Comparison of ENCODE assay signal across 20 mouse cellular contexts in genomic region chr9:61384101-61384500, GRCm38 (mm10). TPM values are rescaled to one million over a fixed set of nuclear protein-coding genes. Genes with fewer than 3 reads are reported as not detected.
DNase-seq lines count a peak whose midpoint lies in the region; ATAC-seq lines count a peak whose summit lies in the region.
"Had no signal": no experiment of that assay in that cellular context is flagged by ENCODE, and none has a peak within 500 bp of the region (broad histone marks: within the 10 kb centered on the region; RNA-seq: fewer than 3 reads in every experiment).

No protein-coding gene starts in this region.

- peaks cover 6% of the 10 kb centered on the region; the same call in 1 of the 2 replicates for H3K36me3 ChIP-seq in forebrain, embryonic 11.5 days (ENCODE audit: control insufficient read depth, insufficient read depth, low read length)
- H3K36me3 ChIP-seq in forebrain, embryonic 16.5 days (ENCODE audit: control insufficient read depth, insufficient read depth): peaks cover 7% of the 10 kb centered on the region; the same call in 1 of the 2 replicates
- H3K36me3 ChIP-seq in midbrain, embryonic 11.5 days (ENCODE audit: control insufficient read depth, insufficient read depth, low read length): no peaks in the 10 kb centered on the region; the same call in 1 of the 2 replicates
- no peaks in the 10 kb centered on the region for H3K36me3 ChIP-seq in midbrain, embryonic 16.5 days (ENCODE audit: control insufficient read depth, insufficient read depth, low read length)
- H3K36me3 ChIP-seq in embryonic facial prominence, embryonic 10.5 days (replicated peaks): peaks cover 88% of the 10 kb centered on the region
- peaks cover 87% of the 10 kb centered on the region for H3K36me3 ChIP-seq in limb, embryonic 12.5 days
- H3K36me3 ChIP-seq: heart, embryonic 15.5 days had no signal

- H3K4me2 ChIP-seq in forebrain, embryonic 11.5 days (ENCODE audit: low read depth, low read length, severe bottlenecking): peak overlapping the region; percentile 43; the same call in 1 of the 2 replicates
- no peak overlapping the region for H3K4me2 ChIP-seq in forebrain, embryonic 16.5 days (ENCODE audit: low read length)
- H3K4me2 ChIP-seq in midbrain, embryonic 11.5 days: peak overlapping the region; percentile 45
- no peak overlapping the region for H3K4me2 ChIP-seq in midbrain, embryonic 16.5 days (ENCODE audit: low read length)
- peak overlapping the region; percentile 43 for H3K4me2 ChIP-seq in limb, embryonic 12.5 days
- H3K4me2 ChIP-seq: heart, embryonic 15.5 days; liver, embryonic 11.5 days had no signal

- peaks cover 86% of the 10 kb centered on the region for H3K4me1 ChIP-seq in forebrain, embryonic 11.5 days (replicated peaks; ENCODE audit: control insufficient read depth, insufficient read depth, low read length)
- H3K4me1 ChIP-seq in forebrain, embryonic 16.5 days (replicated peaks; ENCODE audit: control insufficient read depth, insufficient read depth, low read length): peaks cover 94% of the 10 kb centered on the region
- peaks cover 94% of the 10 kb centered on the region for H3K4me1 ChIP-seq in midbrain, embryonic 11.5 days (ENCODE audit: control insufficient read depth, insufficient read depth, low read length)
- peaks cover 84% of the 10 kb centered on the region for H3K4me1 ChIP-seq in midbrain, embryonic 16.5 days (ENCODE audit: control insufficient read depth, insufficient read depth, low read length)
- peaks cover 100% of the 10 kb centered on the region for H3K4me1 ChIP-seq in embryonic facial prominence, embryonic 10.5 days
- peaks cover 100% of the 10 kb centered on the region for H3K4me1 ChIP-seq in limb, embryonic 12.5 days (replicated peaks)

- H3K9ac ChIP-seq in forebrain, embryonic 11.5 days (ENCODE audit: low read length): no peak overlapping the region
- H3K9ac ChIP-seq in forebrain, embryonic 16.5 days (replicated peaks; ENCODE audit: low read depth, low read length): no peak overlapping the region
- no peak overlapping the region for H3K9ac ChIP-seq in midbrain, embryonic 11.5 days (ENCODE audit: low read length)
- no peak overlapping the region for H3K9ac ChIP-seq in midbrain, embryonic 16.5 days (ENCODE audit: low read depth, low read length)
- H3K9ac ChIP-seq in limb, embryonic 12.5 days (replicated peaks): no peak overlapping the region
- H3K9ac ChIP-seq: heart, embryonic 15.5 days; liver, postnatal 0 days had no signal

- H3K9me3 ChIP-seq in forebrain, embryonic 11.5 days (ENCODE audit: control insufficient read depth, low read length): no peaks in the 10 kb centered on the region
- H3K9me3 ChIP-seq in forebrain, embryonic 16.5 days (ENCODE audit: control insufficient read depth, low read length): no peaks in the 10 kb centered on the region
- no peaks in the 10 kb centered on the region for H3K9me3 ChIP-seq in midbrain, embryonic 11.5 days (ENCODE audit: control insufficient read depth, low read length)
- no peaks in the 10 kb centered on the region for H3K9me3 ChIP-seq in midbrain, embryonic 16.5 days (replicated peaks; ENCODE audit: control insufficient read depth, low read length, poor library complexity, severe bottlenecking)
- no peaks in the 10 kb centered on the region for H3K9me3 ChIP-seq in embryonic facial prominence, embryonic 10.5 days
- no peaks in the 10 kb centered on the region for H3K9me3 ChIP-seq in limb, embryonic 12.5 days
- H3K9me3 ChIP-seq: heart, embryonic 15.5 days had no signal

- no peak overlapping the region for H3K4me3 ChIP-seq in forebrain, embryonic 11.5 days (ENCODE audit: low read depth, low read length)
- no peak overlapping the region for H3K4me3 ChIP-seq in forebrain, embryonic 16.5 days (replicated peaks; ENCODE audit: low read length)
- no peak overlapping the region for H3K4me3 ChIP-seq in midbrain, embryonic 11.5 days (ENCODE audit: low read depth, low read length)
- H3K4me3 ChIP-seq in midbrain, embryonic 16.5 days (ENCODE audit: low read depth, low read length): no peak overlapping the region
- peak overlapping the region; percentile 42; the same call in 1 of the 2 replicates for H3K4me3 ChIP-seq in embryonic facial prominence, embryonic 10.5 days
- no peak overlapping the region; the same call in 1 of the 2 replicates for H3K4me3 ChIP-seq in limb, embryonic 12.5 days (replicated peaks)
- H3K4me3 ChIP-seq: heart, embryonic 15.5 days; left cerebral cortex, adult 2 months had no signal

- no peak for DNase-seq in forebrain, embryonic 11.5 days (ENCODE audit: low spot score)
- peak; percentile 92 for DNase-seq in midbrain, embryonic 11.5 days (ENCODE audit: low spot score, missing footprints)
- DNase-seq in embryonic facial prominence, embryonic 10.5 days (ENCODE audit: low spot score): no peak
- no peak for DNase-seq in testis, postnatal 14 days (ENCODE audit: low spot score)
- DNase-seq in adrenal gland, adult 8-10 months: no peak
- DNase-seq: adrenal gland, postnatal 25 days; cerebellum, adult 9-11 months; heart, postnatal 36 days; kidney, adult 18-20 months; kidney, postnatal 4 days; liver, postnatal 0 days; thymus, adult 18-20 months; thymus, postnatal 36 days had no signal

- 20% methylated on average over 6 of the region's 6 CpGs for WGBS in forebrain, embryonic 11.5 days
- WGBS in forebrain, embryonic 16.5 days: 34% methylated on average over 6 of the region's 6 CpGs
- WGBS in midbrain, embryonic 11.5 days: 17% methylated on average over 6 of the region's 6 CpGs
- 24% methylated on average over 6 of the region's 6 CpGs for WGBS in midbrain, embryonic 16.5 days
- WGBS in embryonic facial prominence, embryonic 10.5 days: 41% methylated on average over 6 of the region's 6 CpGs
- WGBS in limb, embryonic 12.5 days: 55% methylated on average over 6 of the region's 6 CpGs

- H3K27me3 ChIP-seq in forebrain, embryonic 11.5 days (ENCODE audit: control insufficient read depth, insufficient read depth, low read length): no peaks in the 10 kb centered on the region
- no peaks in the 10 kb centered on the region for H3K27me3 ChIP-seq in forebrain, embryonic 16.5 days (replicated peaks; ENCODE audit: control insufficient read depth, insufficient read depth, low read length)
- no peaks in the 10 kb centered on the region for H3K27me3 ChIP-seq in midbrain, embryonic 11.5 days (ENCODE audit: control insufficient read depth, insufficient read depth, low read length)
- no peaks in the 10 kb centered on the region for H3K27me3 ChIP-seq in midbrain, embryonic 16.5 days (ENCODE audit: control insufficient read depth, insufficient read depth, low read depth, low read length)
- peaks cover 17% of the 10 kb centered on the region for H3K27me3 ChIP-seq in embryonic facial prominence, embryonic 10.5 days (replicated peaks; ENCODE audit: low read depth, poor library complexity, severe bottlenecking)
- no peaks in the 10 kb centered on the region for H3K27me3 ChIP-seq in limb, embryonic 12.5 days

- no peak for ATAC-seq in forebrain, embryonic 11.5 days (replicated peaks; ENCODE audit: low FRiP score)
- no peak for ATAC-seq in forebrain, embryonic 16.5 days
- ATAC-seq in midbrain, embryonic 11.5 days (ENCODE audit: low FRiP score): no peak
- no peak for ATAC-seq in midbrain, embryonic 16.5 days
- no peak for ATAC-seq in limb, embryonic 12.5 days (ENCODE audit: insufficient number of reproducible peaks, insufficient read depth, low FRiP score, low TSS enrichment, low read depth)
- ATAC-seq: liver, postnatal 0 days; lung, postnatal 0 days had no signal

- peak overlapping the region; percentile 73 for H3K27ac ChIP-seq in forebrain, embryonic 11.5 days (ENCODE audit: low read depth, low read length)
- H3K27ac ChIP-seq in forebrain, embryonic 16.5 days (ENCODE audit: low read length): no peak overlapping the region
- peak overlapping the region; percentile 67; the same call in 1 of the 2 replicates for H3K27ac ChIP-seq in midbrain, embryonic 11.5 days (ENCODE audit: low read depth, low read length)
- no peak overlapping the region for H3K27ac ChIP-seq in midbrain, embryonic 16.5 days (ENCODE audit: low read length)
- no peak overlapping the region for H3K27ac ChIP-seq in embryonic facial prominence, embryonic 10.5 days (replicated peaks)
- H3K27ac ChIP-seq in limb, embryonic 12.5 days: no peak overlapping the region
- H3K27ac ChIP-seq: heart, embryonic 15.5 days; left cerebral cortex, adult 2 months had no signal

RNA-seq across cellular contexts. Expression of gene Tle3, which starts 11.9 kb away (rescaled TPM):
- 57.8 and 58.2 TPM in 2 replicates for polyA plus RNA-seq in forebrain, embryonic 11.5 days (2014; fragmentation: Nextera tagmentation; extraction: Ambion mirVana)
- 36.8 and 42.5 TPM in 2 replicates for polyA plus RNA-seq in forebrain, embryonic 16.5 days (2015; fragmentation: Nextera tagmentation; extraction: Ambion mirVana)
- polyA plus RNA-seq in midbrain, embryonic 11.5 days (2014; fragmentation: Nextera tagmentation; extraction: Ambion mirVana): 38.2 and 38.9 TPM in 2 replicates
- 27.4 and 29.7 TPM in 2 replicates for polyA plus RNA-seq in midbrain, embryonic 16.5 days (2015; fragmentation: Nextera tagmentation; extraction: Ambion mirVana)
- 50.3 and 51.9 TPM in 2 replicates for polyA plus RNA-seq in embryonic facial prominence, embryonic 10.5 days (2016; fragmentation: Nextera tagmentation; extraction: Ambion mirVana)
- 59.1 and 71.2 TPM in 2 replicates for polyA plus RNA-seq in limb, embryonic 12.5 days (2016; fragmentation: Nextera tagmentation; extraction: Ambion mirVana)
- 100 to 1,000 TPM; 100 to 139 (median 108) TPM for total RNA-seq in adrenal gland, adult 8-10 months (2022)

Comparison
In these comparisons a context has a peak if more than half of its experiments do, and no peak if none do; other contexts are left out.
1. H3K27ac ChIP-seq: peak in forebrain, embryonic 11.5 days (single experiment) and midbrain, embryonic 11.5 days (single experiment); none in forebrain, embryonic 16.5 days (single experiment), midbrain, embryonic 16.5 days (single experiment), embryonic facial prominence, embryonic 10.5 days (single experiment) and limb, embryonic 12.5 days (single experiment).
2. H3K4me2 ChIP-seq: peak in forebrain, embryonic 11.5 days (single experiment), midbrain, embryonic 11.5 days (single experiment) and limb, embryonic 12.5 days (single experiment); none in forebrain, embryonic 16.5 days (single experiment) and midbrain, embryonic 16.5 days (single experiment).